Mouse (Mus musculus) cortical plate, adult 2 months (tissue): ENCODE results near the gene Mllt3.

Experiments used
- CTCF ChIP-seq: fragments of 200-500 bp; IDR thresholded peaks from 2 replicates; pipeline ENCODE4 v1.5.1; 2011; ENCODE audit warnings: mild to moderate bottlenecking, control low read depth, low read length; ENCODE audit not compliant: insufficient read depth; ENCODE audit errors: extremely low read depth
- POLR2A ChIP-seq: fragments of 200-500 bp; IDR thresholded peaks from 2 replicates; pipeline ENCODE4 v1.6.1; 2011; ENCODE audit warnings: mild to moderate bottlenecking, low read length, control low read depth; ENCODE audit not compliant: insufficient read depth; ENCODE audit errors: extremely low read depth

DNA sequence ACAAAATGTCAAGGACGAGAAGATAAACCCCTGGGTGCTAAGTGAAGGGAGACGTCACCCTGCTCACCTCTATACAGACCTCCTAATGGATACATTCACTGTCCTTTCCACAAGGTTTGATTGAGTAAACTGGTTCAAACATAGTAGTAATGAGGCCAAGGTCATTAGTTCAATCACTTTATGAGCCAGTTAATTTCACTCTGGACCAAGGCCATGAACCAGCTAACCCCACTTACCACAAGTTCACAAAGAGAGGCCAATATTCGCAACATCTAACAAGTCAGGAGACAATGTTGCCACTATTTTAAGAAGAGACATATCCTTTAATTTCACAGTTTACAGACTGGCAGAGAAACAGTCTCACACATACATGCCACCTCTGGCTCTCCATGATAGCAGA lies 238.9 kb downstream of the Mllt3 start:
- TF ChIP-seq CTCF (no peak), POLR2A (no peak)
